Mouse (Mus musculus): ENCODE results near the gene Fam162a.

- no peak for TF ChIP-seq CTCF (IDR thresholded peaks at IDR 0.05; ENCODE audit: low read depth)
- TF ChIP-seq EP300 (IDR thresholded peaks at IDR 0.05; ENCODE audit: low read depth): no peak
Observed at GRCm38 (mm10) chr16:36072410-36073011, 1.1 kb upstream of the Fam162a start.
